Mouse (Mus musculus) MEL (cell line): ENCODE measurements around the gene Mad2l1bp.

Experiments used
- CTCF ChIP-seq, 3 experiments: IDR thresholded peaks in 2 of 3; conservative IDR thresholded peaks in 1 of 3; 2 replicates each; pipeline ENCODE4 v1.5.1; 2011 to 2012; ENCODE audit warnings: low read length in 3 of 3, low read depth in 2 of 3, mild to moderate bottlenecking in 2 of 3, improper control_type of control experiment in 1 of 3, inconsistent platforms in 1 of 3, mixed read lengths in 1 of 3, moderate library complexity in 1 of 3; ENCODE audit not compliant: control insufficient read depth in 1 of 3, insufficient read depth in 1 of 3, poor library complexity in 1 of 3, severe bottlenecking in 1 of 3
- USF2 ChIP-seq, 2 experiments: IDR thresholded peaks; 2 replicates each; pipeline ENCODE4 v1.6.1; 2011 to 2012; ENCODE audit warnings: improper control_type of control experiment in 2 of 2, low read length in 2 of 2, borderline replicate concordance in 1 of 2, inconsistent platforms in 1 of 2, low read depth in 1 of 2, mild to moderate bottlenecking in 1 of 2; ENCODE audit not compliant: insufficient read depth in 1 of 2
- ZC3H11A ChIP-seq: IDR thresholded peaks from 2 replicates; pipeline ENCODE4 v1.6.1; 2012; ENCODE audit warnings: low read depth, mild to moderate bottlenecking, inconsistent platforms, low read length, improper control_type of control experiment
- ZNF384 ChIP-seq: IDR thresholded peaks from 2 replicates; pipeline ENCODE4 v1.6.1; 2012; ENCODE audit warnings: low read depth, mild to moderate bottlenecking, inconsistent platforms, low read length, improper control_type of control experiment

DNA sequence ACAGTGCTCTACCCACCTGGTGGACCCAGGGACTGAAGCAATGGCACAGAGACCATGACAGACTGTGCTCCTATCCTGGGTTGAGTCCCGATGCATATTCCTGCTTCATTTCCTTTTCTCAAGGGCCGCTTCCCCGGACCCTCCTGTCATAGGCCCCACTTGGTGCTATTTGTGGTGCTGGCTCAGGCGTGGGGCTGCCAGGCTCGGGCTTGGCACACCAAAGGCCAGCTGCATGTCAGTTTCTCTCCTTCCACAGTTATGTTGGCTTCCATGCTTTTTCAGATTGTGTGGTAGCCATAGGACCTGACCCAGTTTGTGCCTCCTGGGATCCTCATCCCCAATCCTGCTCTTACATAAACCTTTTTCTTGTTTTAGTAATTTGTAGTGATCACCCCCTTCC lies 15.4 kb upstream of the Mad2l1bp start:
- no peak for TF ChIP-seq ZC3H11A
- no peak for TF ChIP-seq ZNF384
- no peak for TF ChIP-seq USF2 (IDR thresholded peaks at IDR 0.05; ENCODE audit: borderline replicate concordance in 1 of 2, insufficient read depth in 1 of 2, low read depth in 1 of 2, low read length in 2 of 2)
- no peak for TF ChIP-seq CTCF (IDR thresholded peaks at IDR 0.05 in 2 of 3, conservative IDR thresholded peaks at IDR 0.05 in 1 of 3; ENCODE audit: control insufficient read depth in 1 of 3, insufficient read depth in 1 of 3, low read depth in 2 of 3, low read length in 3 of 3, poor library complexity in 1 of 3, severe bottlenecking in 1 of 3)
